Mouse (Mus musculus): ENCODE measurements around the gene Ctnnd1. TPM values are rescaled to one million over a fixed set of nuclear protein-coding genes. Genes with fewer than 3 reads are reported as not detected.

The Ctnnd1 gene
- polyA plus RNA-seq (2012; rRNA removed; ENCODE audit: low replicate concordance): 27.4 and 52.9 TPM in 2 replicates

GRCm38 (mm10) chr2:84650464-84651195 is at the start of gene Ctnnd1:
Gene Ctnnd1 (minus strand): TSS chr2:84650765.

GRCm38 (mm10) chr2:84679016-84679415 is 28.5 kb upstream of the Ctnnd1 start, which contains the start of gene Tmx2:
Gene Tmx2 (minus strand): TSS chr2:84679140.

GRCm38 (mm10) chr2:84677968-84678880 is 27.7 kb upstream of the Ctnnd1 start, which contains the start of the genes Gm28635 and Med19:
Gene Gm28635 (minus strand): TSS chr2:84678041.
Gene Med19 (plus strand): TSS chr2:84678402.

GRCm38 (mm10) chr2:84670569-84670933 is 20.0 kb upstream of the Ctnnd1 start, which contains the start of gene Selenoh:
Gene Selenoh (minus strand): TSS chr2:84670770.

GRCm38 (mm10) chr2:84658806-84659205 is 8.2 kb upstream of the Ctnnd1 start, which contains the start of gene Btbd18:
Gene Btbd18 (plus strand): TSS chr2:84659079.

Other genes with a start within 250 kb of the Ctnnd1 start
- gene Calcrl, start 225.4 kb downstream of the Ctnnd1 start, polyA plus RNA-seq (2012; rRNA removed; ENCODE audit: low replicate concordance): 4.5 and 9.7 TPM in 2 replicates
- 2.3 and 8.7 TPM in 2 replicates for gene Tfpi, start 174.0 kb downstream of the Ctnnd1 start, polyA plus RNA-seq (2012; rRNA removed; ENCODE audit: low replicate concordance)
- not detected in 2 replicates for gene Btbd18, start 8.3 kb upstream of the Ctnnd1 start, polyA plus RNA-seq (2012; rRNA removed; ENCODE audit: low replicate concordance)
- 29.8 and 68.7 TPM in 2 replicates for gene Selenoh, start 20.0 kb upstream of the Ctnnd1 start, polyA plus RNA-seq (2012; rRNA removed; ENCODE audit: low replicate concordance)
- gene Gm28635, start 27.3 kb upstream of the Ctnnd1 start, polyA plus RNA-seq (2012; rRNA removed; ENCODE audit: low replicate concordance): not detected in 2 replicates
- gene Med19, start 27.6 kb upstream of the Ctnnd1 start, polyA plus RNA-seq (2012; rRNA removed; ENCODE audit: low replicate concordance): 8.2 and 8.9 TPM in 2 replicates
- gene Tmx2, start 28.4 kb upstream of the Ctnnd1 start, polyA plus RNA-seq (2012; rRNA removed; ENCODE audit: low replicate concordance): 50.7 and 78.8 TPM in 2 replicates
- gene Zdhhc5, start 64.4 kb upstream of the Ctnnd1 start, polyA plus RNA-seq (2012; rRNA removed; ENCODE audit: low replicate concordance): 40.8 and 51.4 TPM in 2 replicates
- gene Clp1, start 76.6 kb upstream of the Ctnnd1 start, polyA plus RNA-seq (2012; rRNA removed; ENCODE audit: low replicate concordance): 8.7 and 13.1 TPM in 2 replicates
- gene Ypel4, start 83.3 kb upstream of the Ctnnd1 start, polyA plus RNA-seq (2012; rRNA removed; ENCODE audit: low replicate concordance): 9.9 and 12.8 TPM in 2 replicates
- gene Gm19426, start 92.9 kb upstream of the Ctnnd1 start, polyA plus RNA-seq (2012; rRNA removed; ENCODE audit: low replicate concordance): 2.1 and 3.1 TPM in 2 replicates
- gene Serping1, start 124.7 kb upstream of the Ctnnd1 start, polyA plus RNA-seq (2012; rRNA removed; ENCODE audit: low replicate concordance): 611 and 890 TPM in 2 replicates
- 26.8 and 39.4 TPM in 2 replicates for gene Ube2l6, start 148.1 kb upstream of the Ctnnd1 start, polyA plus RNA-seq (2012; rRNA removed; ENCODE audit: low replicate concordance)
- gene Smtnl1, start 171.9 kb upstream of the Ctnnd1 start, polyA plus RNA-seq (2012; rRNA removed; ENCODE audit: low replicate concordance): 8.6 TPM in 1 of 2 replicates, not detected in the other
- 22.0 and 45.6 TPM in 2 replicates for gene Timm10, start 176.2 kb upstream of the Ctnnd1 start, polyA plus RNA-seq (2012; rRNA removed; ENCODE audit: low replicate concordance)
- 51.6 and 66.7 TPM in 2 replicates for gene Slc43a1, start 188.1 kb upstream of the Ctnnd1 start, polyA plus RNA-seq (2012; rRNA removed; ENCODE audit: low replicate concordance)
- gene Rtn4rl2, start 235.9 kb upstream of the Ctnnd1 start, polyA plus RNA-seq (2012; rRNA removed; ENCODE audit: low replicate concordance): 11.3 and 38.0 TPM in 2 replicates